In the genomic region with DNA sequence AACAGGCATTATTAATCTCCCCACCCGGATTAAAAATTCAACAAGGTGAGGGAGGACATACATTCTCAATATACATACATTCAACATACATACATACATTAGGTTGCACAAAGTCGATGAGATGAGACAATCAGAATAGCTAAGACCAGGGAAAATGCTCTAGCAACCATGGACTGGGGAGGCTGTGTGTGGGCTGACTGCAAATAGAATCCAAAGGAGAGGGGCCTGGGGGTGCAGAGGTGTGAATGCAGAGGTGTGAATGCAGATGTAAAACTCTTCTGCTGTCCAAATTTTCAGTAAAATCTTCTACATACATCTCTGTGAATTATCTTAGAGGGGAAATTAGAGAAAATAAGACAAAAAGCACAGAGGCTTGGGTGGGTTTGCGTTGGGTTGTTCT, we compare ENCODE assay signal across 20 mouse cellular contexts.
"Had no signal": no experiment of that assay in that cellular context is flagged by ENCODE, and none has a peak within 500 bp of the region (broad histone marks: within the 10 kb centered on the region; RNA-seq: fewer than 3 reads in every experiment).

No protein-coding gene starts in this region.

- H3K4me3 ChIP-seq: layer of hippocampus, adult 2 months; limb, embryonic 12.5 days; limb, embryonic 15.5 days; midbrain, embryonic 10.5 days; midbrain, embryonic 13.5 days; myocyte; neural tube, embryonic 13.5 days; stomach, embryonic 15.5 days had no signal

- H3K4me1 ChIP-seq: neural tube, embryonic 13.5 days had no signal

- H3K27ac ChIP-seq: kidney, postnatal 0 days; layer of hippocampus, adult 2 months; limb, embryonic 12.5 days; liver, embryonic 14.5 days; macrophage; midbrain, embryonic 10.5 days; midbrain, embryonic 13.5 days; neural tube, embryonic 13.5 days; stomach, embryonic 15.5 days had no signal

- DNase-seq: kidney, adult 2 months; kidney, postnatal 25 days; layer of hippocampus, adult 9-11 months; left cerebral cortex, postnatal 4 days; liver, postnatal 0 days; retina, postnatal 1 day; spleen, adult 18-20 months; thymus, adult 18-20 months; thymus, postnatal 36 days had no signal
